Mouse (Mus musculus): ENCODE data around the gene Plch2. TPM values are rescaled to one million over a fixed set of nuclear protein-coding genes. Genes with fewer than 3 reads are reported as not detected.

Plch2 gene
- polyA plus RNA-seq, 1 experiment from 2014 or later: 3.5 TPM

- no peak for DNase-seq (ENCODE audit: low spot score)
- H3K36me3 ChIP-seq (replicated peaks): no peaks in the 10 kb centered on the region
- no peak overlapping the region for H3K4me3 ChIP-seq
- no peak overlapping the region for H3K27ac ChIP-seq (replicated peaks)
- H3K9me3 ChIP-seq: no peaks in the 10 kb centered on the region
- WGBS: 53% methylated on average over 11 of the region's 11 CpGs
- peaks cover 63% of the 10 kb centered on the region for H3K4me1 ChIP-seq
- peaks cover 44% of the 10 kb centered on the region for H3K27me3 ChIP-seq (replicated peaks; ENCODE audit: low read depth, poor library complexity, severe bottlenecking)
Observed at GRCm38 (mm10) chr4:155016807-155017206, 39.8 kb downstream of the Plch2 start.

GRCm38 (mm10) chr4:155015550-155015949, 41.0 kb downstream of the Plch2 start:
- DNase-seq (ENCODE audit: low spot score): no peak
- no peaks in the 10 kb centered on the region for H3K9me3 ChIP-seq
- H3K4me1 ChIP-seq: peaks cover 65% of the 10 kb centered on the region
- H3K4me3 ChIP-seq: no peak overlapping the region
- 71% methylated on average over 4 of the region's 4 CpGs for WGBS
- no peak overlapping the region for H3K27ac ChIP-seq (replicated peaks)
- H3K36me3 ChIP-seq (replicated peaks): no peaks in the 10 kb centered on the region
- peaks cover 44% of the 10 kb centered on the region for H3K27me3 ChIP-seq (replicated peaks; ENCODE audit: low read depth, poor library complexity, severe bottlenecking)

- H3K27me3 ChIP-seq (replicated peaks; ENCODE audit: low read depth, poor library complexity, severe bottlenecking): peaks cover 44% of the 10 kb centered on the region
- WGBS: 71% methylated on average over 12 of the region's 12 CpGs
- no peak for DNase-seq (ENCODE audit: low spot score)
- H3K4me3 ChIP-seq: no peak overlapping the region
- H3K4me1 ChIP-seq: peaks cover 61% of the 10 kb centered on the region
- no peaks in the 10 kb centered on the region for H3K9me3 ChIP-seq
- H3K36me3 ChIP-seq (replicated peaks): no peaks in the 10 kb centered on the region
- no peak overlapping the region for H3K27ac ChIP-seq (replicated peaks)
Observed at GRCm38 (mm10) chr4:155014791-155015190, 41.8 kb downstream of the Plch2 start.

- no peak overlapping the region for H3K4me3 ChIP-seq
- no peak for DNase-seq (ENCODE audit: low spot score)
- no peak overlapping the region for H3K27ac ChIP-seq (replicated peaks)
- H3K27me3 ChIP-seq (replicated peaks; ENCODE audit: low read depth, poor library complexity, severe bottlenecking): peaks cover 42% of the 10 kb centered on the region
- no peaks in the 10 kb centered on the region for H3K9me3 ChIP-seq
- no peaks in the 10 kb centered on the region for H3K36me3 ChIP-seq (replicated peaks)
- WGBS: 69% methylated on average over 14 of the region's 14 CpGs
- H3K4me1 ChIP-seq: peaks cover 55% of the 10 kb centered on the region
Observed at GRCm38 (mm10) chr4:155014244-155014643, 42.3 kb downstream of the Plch2 start.

GRCm38 (mm10) chr4:155012788-155013187, 43.8 kb downstream of the Plch2 start:
- Histone ChIP-seq H3K4me1 (peaks cover 43% of the 10 kb centered on the region), H3K4me3 (no peak overlapping the region), H3K9me3 (no peaks in the 10 kb centered on the region), H3K36me3 (replicated peaks) (no peaks in the 10 kb centered on the region), H3K27me3 (replicated peaks; ENCODE audit: low read depth, poor library complexity, severe bottlenecking) (peaks cover 27% of the 10 kb centered on the region), H3K27ac (replicated peaks) (no peak overlapping the region)
- WGBS: 5% methylated on average over 4 of the region's 4 CpGs
- peak; percentile 80 for DNase-seq (ENCODE audit: low spot score)

GRCm38 (mm10) chr4:155012115-155012514, 44.5 kb downstream of the Plch2 start:
- H3K27me3 ChIP-seq (replicated peaks; ENCODE audit: low read depth, poor library complexity, severe bottlenecking): peaks cover 20% of the 10 kb centered on the region
- 0 out of 2 replicates have a peak overlapping the region, but pooled peaks have one; percentile 40 for H3K27ac ChIP-seq (replicated peaks)
- no peaks in the 10 kb centered on the region for H3K9me3 ChIP-seq
- no peaks in the 10 kb centered on the region for H3K36me3 ChIP-seq (replicated peaks)
- WGBS: 59% methylated on average over 2 of the region's 2 CpGs
- H3K4me1 ChIP-seq: peaks cover 36% of the 10 kb centered on the region
- H3K4me3 ChIP-seq: no peak overlapping the region
- DNase-seq (ENCODE audit: low spot score): no peak

GRCm38 (mm10) chr4:155011312-155012025, 45.1 kb downstream of the Plch2 start:
- H3K9me3 ChIP-seq: no peaks in the 10 kb centered on the region
- 82% methylated on average over 8 of the region's 8 CpGs for WGBS
- H3K27ac ChIP-seq (replicated peaks): 0 out of 2 replicates have a peak overlapping the region, but pooled peaks have one; percentile 40
- H3K27me3 ChIP-seq (replicated peaks; ENCODE audit: low read depth, poor library complexity, severe bottlenecking): peaks cover 18% of the 10 kb centered on the region
- DNase-seq (ENCODE audit: low spot score): no peak
- H3K4me1 ChIP-seq: peaks cover 33% of the 10 kb centered on the region
- H3K4me3 ChIP-seq: no peak overlapping the region
- no peaks in the 10 kb centered on the region for H3K36me3 ChIP-seq (replicated peaks)

GRCm38 (mm10) chr4:155010870-155011269, 45.7 kb downstream of the Plch2 start:
- Histone ChIP-seq H3K27me3 (replicated peaks; ENCODE audit: low read depth, poor library complexity, severe bottlenecking) (peaks cover 12% of the 10 kb centered on the region), H3K9me3 (no peaks in the 10 kb centered on the region), H3K36me3 (replicated peaks) (no peaks in the 10 kb centered on the region), H3K4me3 (no peak overlapping the region), H3K4me1 (peaks cover 39% of the 10 kb centered on the region), H3K27ac (replicated peaks) (no peak overlapping the region; the same call in 1 of the 2 replicates)
- WGBS: 89% methylated on average over 5 of the region's 5 CpGs
- DNase-seq (ENCODE audit: low spot score): no peak

- Histone ChIP-seq H3K4me3 (no peak overlapping the region), H3K9me3 (no peaks in the 10 kb centered on the region), H3K4me1 (peaks cover 33% of the 10 kb centered on the region), H3K36me3 (replicated peaks) (no peaks in the 10 kb centered on the region), H3K27me3 (replicated peaks; ENCODE audit: low read depth, poor library complexity, severe bottlenecking) (peaks cover 1% of the 10 kb centered on the region; the same call in 1 of the 2 replicates), H3K27ac (replicated peaks) (no peak overlapping the region)
- WGBS: 82% methylated on average over 3 of the region's 3 CpGs
- DNase-seq (ENCODE audit: low spot score): no peak
Observed at GRCm38 (mm10) chr4:155009216-155009615, 47.4 kb downstream of the Plch2 start.

- DNase-seq (ENCODE audit: low spot score): no peak
- no peaks in the 10 kb centered on the region for H3K9me3 ChIP-seq
- H3K27ac ChIP-seq (replicated peaks): no peak overlapping the region
- H3K36me3 ChIP-seq (replicated peaks): no peaks in the 10 kb centered on the region
- H3K4me3 ChIP-seq: no peak overlapping the region
- H3K4me1 ChIP-seq: peaks cover 32% of the 10 kb centered on the region
- H3K27me3 ChIP-seq (replicated peaks; ENCODE audit: low read depth, poor library complexity, severe bottlenecking): no peaks in the 10 kb centered on the region; the same call in 1 of the 2 replicates
Observed at GRCm38 (mm10) chr4:155008075-155008474, 48.5 kb downstream of the Plch2 start.

- Histone ChIP-seq H3K27ac (replicated peaks) (no peak overlapping the region), H3K9me3 (no peaks in the 10 kb centered on the region), H3K4me1 (peaks cover 27% of the 10 kb centered on the region), H3K36me3 (replicated peaks) (no peaks in the 10 kb centered on the region), H3K27me3 (replicated peaks; ENCODE audit: low read depth, poor library complexity, severe bottlenecking) (no peaks in the 10 kb centered on the region; the same call in 1 of the 2 replicates), H3K4me3 (no peak overlapping the region)
- no peak for DNase-seq (ENCODE audit: low spot score)
- WGBS: 88% methylated on average over 3 of the region's 3 CpGs
Observed at GRCm38 (mm10) chr4:155007641-155008040, 48.9 kb downstream of the Plch2 start.

GRCm38 (mm10) chr4:155006296-155006695, 50.3 kb downstream of the Plch2 start:
- Histone ChIP-seq H3K27ac (replicated peaks) (no peak overlapping the region; the same call in 1 of the 2 replicates), H3K9me3 (no peaks in the 10 kb centered on the region), H3K4me3 (no peak overlapping the region), H3K4me1 (peaks cover 17% of the 10 kb centered on the region; the same call in 1 of the 2 replicates), H3K36me3 (replicated peaks) (no peaks in the 10 kb centered on the region), H3K27me3 (replicated peaks; ENCODE audit: low read depth, poor library complexity, severe bottlenecking) (no peaks in the 10 kb centered on the region)
- DNase-seq (ENCODE audit: low spot score): no peak
- 71% methylated on average over 10 of the region's 10 CpGs for WGBS

GRCm38 (mm10) chr4:155005278-155005677, 51.3 kb downstream of the Plch2 start:
- H3K27me3 ChIP-seq (replicated peaks; ENCODE audit: low read depth, poor library complexity, severe bottlenecking): no peaks in the 10 kb centered on the region
- H3K4me3 ChIP-seq: no peak overlapping the region
- H3K27ac ChIP-seq (replicated peaks): no peak overlapping the region
- no peak for DNase-seq (ENCODE audit: low spot score)
- peaks cover 18% of the 10 kb centered on the region for H3K4me1 ChIP-seq
- no peaks in the 10 kb centered on the region for H3K36me3 ChIP-seq (replicated peaks)
- 88% methylated on average over 3 of the region's 3 CpGs for WGBS
- no peaks in the 10 kb centered on the region for H3K9me3 ChIP-seq

Data from embryonic facial prominence, embryonic 10.5 days (tissue).